Mouse (Mus musculus) midbrain, embryonic 12.5 days (tissue): ENCODE measurements around the gene Lgi4. TPM values are rescaled to one million over a fixed set of nuclear protein-coding genes. Genes with fewer than 3 reads are reported as not detected.

Experiments used
- ATAC-seq: fragments of 200-750 bp; cut with Nextera tagmentation; 2 replicates; pipeline ENCODE4 v1.8.0; 2017; ENCODE audit warnings: low read depth, moderate TSS enrichment, moderate library complexity; ENCODE audit not compliant: low FRiP score
- H3K27ac ChIP-seq: fragments of 300-500 bp; sonication (generic); replicated peaks from 2 replicates; pipeline ENCODE4 v1.5.1; 2016; ENCODE audit warnings: mild to moderate bottlenecking
- H3K27me3 ChIP-seq: fragments of 300-500 bp; sonication (generic); 2 replicates; pipeline ENCODE4 v1.6.1; 2016; ENCODE audit warnings: mild to moderate bottlenecking
- H3K36me3 ChIP-seq: fragments of 300-500 bp; sonication (generic); 2 replicates; pipeline ENCODE4 v1.6.1; 2016
- H3K4me1 ChIP-seq: fragments of 300-500 bp; sonication (generic); 2 replicates; pipeline ENCODE4 v1.6.1; 2016
- H3K4me2 ChIP-seq: fragments of 300-500 bp; sonication (generic); replicated peaks from 2 replicates; pipeline ENCODE4 v1.6.1; 2016; ENCODE audit warnings: mild to moderate bottlenecking, moderate library complexity
- H3K4me3 ChIP-seq: fragments of 300-500 bp; sonication (generic); 2 replicates; pipeline ENCODE4 v1.5.1; 2016; ENCODE audit warnings: mild to moderate bottlenecking
- H3K9ac ChIP-seq: fragments of 300-500 bp; sonication (generic); replicated peaks from 2 replicates; pipeline ENCODE4 v1.6.1; 2016; ENCODE audit warnings: mild to moderate bottlenecking, moderate library complexity
- H3K9me3 ChIP-seq: fragments of 300-500 bp; sonication (generic); 2 replicates; pipeline ENCODE4 v1.6.1; 2016; ENCODE audit warnings: mild to moderate bottlenecking
- WGBS: fragments of 180-500 bp; shearing (Covaris S2); methylation state at CpG from one replicate; pipeline ENCODE4 v1.1.7; 2016; 5-methylcytosine and 5-hydroxymethylcytosine counted together
- polyA plus RNA-seq: library from polyadenylated mRNA; unstranded; fragments of >200 nt; fragmentation: Nextera tagmentation; extraction: Ambion mirVana; gene quantifications from 2 replicates; pipeline ENCODE4 v1.2.1, GENCODE M21; 2016

Lgi4 gene
- polyA plus RNA-seq, 1 experiment from 2014 or later, result 0.54 TPM

DNA sequence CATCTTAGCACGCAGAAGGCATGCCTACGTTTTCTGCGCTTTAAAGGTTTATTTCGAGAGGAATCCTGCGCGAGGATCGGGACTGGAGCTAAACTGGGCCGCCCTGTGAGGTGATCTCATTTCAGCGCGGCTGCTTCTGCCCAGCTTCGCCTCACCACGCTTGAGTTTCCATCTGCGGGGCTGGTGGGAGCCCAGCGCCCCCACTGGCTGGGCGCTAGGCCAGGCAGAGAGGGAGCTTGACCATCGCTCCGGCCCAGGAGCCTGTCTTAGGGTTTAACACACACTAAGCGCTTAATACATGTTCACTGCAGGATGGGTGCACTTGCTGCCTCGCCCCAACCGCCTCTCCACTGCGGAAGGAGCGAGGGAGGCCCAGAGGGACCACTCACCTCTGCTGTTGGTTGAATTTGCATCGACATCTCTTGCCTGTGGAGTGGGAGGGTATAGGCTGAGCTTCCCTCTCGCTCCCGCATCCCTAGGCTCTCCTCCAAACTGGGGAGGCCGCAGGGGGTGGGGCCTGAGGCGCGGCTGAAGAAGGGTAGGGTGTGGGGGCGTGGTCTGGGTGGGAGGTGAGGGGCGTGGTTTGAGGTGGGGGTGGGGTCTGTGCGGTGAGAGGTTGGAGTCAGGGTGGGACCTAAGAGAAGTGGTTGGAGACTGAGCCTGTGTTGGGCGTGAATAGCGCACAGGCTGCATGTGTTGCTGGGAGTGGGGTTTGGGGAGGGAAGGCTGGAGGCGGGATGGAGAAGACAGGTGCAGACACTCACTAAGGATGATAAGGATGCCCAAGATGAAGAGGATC is 6.3 kb upstream of the Lgi4 start:
- Histone ChIP-seq H3K4me1 (peaks cover 58% of the 10 kb centered on the region), H3K4me2 (peak overlapping the region; percentile 37), H3K9ac (peak overlapping the region; percentile 8; the same call in 1 of the 2 replicates), H3K36me3 (no peaks in the 10 kb centered on the region), H3K27me3 (peaks cover 74% of the 10 kb centered on the region), H3K4me3 (peak overlapping the region; percentile 37; the same call in 1 of the 2 replicates), H3K27ac (no peak overlapping the region), H3K9me3 (no peaks in the 10 kb centered on the region)
- under 1% methylated on average over 34 of the region's 34 CpGs for WGBS
- ATAC-seq, result 0 out of 2 replicates have a peak, but pooled peaks have one; percentile 25

DNA sequence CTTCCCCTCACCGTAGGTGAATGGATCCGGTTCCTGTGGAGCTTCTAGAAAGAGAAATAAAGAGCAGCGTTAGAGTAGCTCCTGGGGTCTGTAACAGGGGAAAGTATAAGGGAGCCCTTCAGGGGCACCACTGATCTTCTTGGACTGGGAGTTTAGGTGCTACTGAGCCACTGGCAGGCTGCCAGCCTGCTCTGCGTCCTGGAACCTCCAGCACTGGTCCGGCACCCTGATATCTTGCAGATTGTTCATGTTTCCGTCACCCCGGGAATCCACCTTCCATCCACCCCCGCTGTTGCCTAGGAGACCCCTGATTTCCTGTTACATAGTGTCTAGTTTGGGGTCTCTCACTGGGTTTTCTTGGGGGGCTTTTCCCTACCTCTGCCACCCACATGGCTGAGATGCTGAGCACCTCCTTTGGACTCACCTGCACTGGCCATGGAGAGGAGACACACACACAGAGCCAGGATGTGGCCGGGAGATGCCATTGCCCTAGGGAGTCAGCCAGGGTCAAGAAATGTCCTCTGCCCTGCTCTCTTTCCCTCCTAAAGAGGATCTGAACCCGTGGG is 5.2 kb upstream of the Lgi4 start:
- WGBS, result 36% methylated on average over 10 of the region's 10 CpGs
- Histone ChIP-seq H3K27me3 (peaks cover 65% of the 10 kb centered on the region), H3K9ac (no peak overlapping the region), H3K4me3 (no peak overlapping the region), H3K4me1 (peaks cover 58% of the 10 kb centered on the region), H3K9me3 (no peaks in the 10 kb centered on the region), H3K36me3 (no peaks in the 10 kb centered on the region), H3K4me2 (no peak overlapping the region), H3K27ac (no peak overlapping the region)
- no peak for ATAC-seq

DNA sequence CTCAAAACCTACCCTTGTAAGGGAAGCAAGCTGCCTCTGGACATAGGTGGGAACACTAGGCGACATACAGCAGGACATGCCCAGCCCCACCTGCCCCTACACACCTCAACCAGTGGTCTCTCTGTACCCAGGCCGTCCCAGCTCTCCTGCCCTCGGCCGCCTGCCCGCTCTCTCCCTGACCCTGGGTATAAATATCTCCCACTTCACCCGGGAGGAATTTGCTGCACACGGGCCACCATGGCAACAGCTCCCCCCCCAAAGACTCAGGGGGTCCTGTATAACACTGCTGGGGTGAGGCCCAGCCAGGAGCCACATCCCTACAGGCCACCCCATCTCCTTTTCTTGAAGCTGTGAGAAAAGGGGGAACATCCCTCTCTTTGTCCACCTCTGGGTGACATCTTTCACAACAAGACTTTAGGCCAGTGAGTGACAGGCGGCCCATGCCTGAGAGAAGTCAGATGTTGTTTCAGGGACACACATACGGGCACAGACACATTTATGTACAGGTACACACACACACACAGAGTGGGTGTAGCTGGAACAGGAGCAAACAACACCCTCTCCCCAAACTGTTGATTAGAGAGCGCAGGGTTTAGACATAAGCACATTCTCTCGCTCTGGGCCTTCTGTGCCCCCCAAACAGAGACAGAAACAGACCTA is 4.4 kb upstream of the Lgi4 start:
- Histone ChIP-seq H3K9me3 (no peaks in the 10 kb centered on the region), H3K4me1 (peaks cover 50% of the 10 kb centered on the region), H3K27ac (no peak overlapping the region), H3K36me3 (no peaks in the 10 kb centered on the region), H3K9ac (0 out of 2 replicates have a peak overlapping the region, but pooled peaks have one; percentile 8), H3K4me2 (no peak overlapping the region), H3K27me3 (peaks cover 57% of the 10 kb centered on the region), H3K4me3 (no peak overlapping the region)
- 45% methylated on average over 11 of the region's 11 CpGs for WGBS
- ATAC-seq, result no peak

DNA sequence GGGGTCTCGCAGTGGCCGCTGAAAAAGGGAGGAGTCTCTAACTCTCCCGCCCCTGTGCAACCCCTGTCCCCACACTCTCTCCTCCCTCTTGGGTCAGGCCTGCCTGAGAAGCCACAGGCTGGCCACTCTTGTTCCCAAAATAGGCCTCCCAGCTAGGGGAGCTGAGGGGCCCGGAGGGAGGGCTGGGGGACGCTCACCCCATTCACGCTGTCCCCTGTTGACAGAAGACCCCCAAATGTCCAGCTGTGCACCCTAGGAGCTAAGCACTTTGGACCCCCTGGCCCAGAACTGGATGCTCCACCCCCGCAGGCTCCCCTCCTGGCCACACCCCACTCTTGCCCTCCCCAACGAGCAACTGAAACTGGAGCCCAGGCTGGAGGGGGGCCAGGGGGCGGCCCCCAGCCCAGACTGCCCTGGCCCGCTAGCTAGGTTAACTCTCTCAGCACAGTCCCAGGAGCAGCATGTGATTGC is 3.8 kb upstream of the Lgi4 start:
- no peak overlapping the region for H3K27ac ChIP-seq
- no peaks in the 10 kb centered on the region for H3K36me3 ChIP-seq
- no peak overlapping the region for H3K4me3 ChIP-seq
- no peaks in the 10 kb centered on the region for H3K9me3 ChIP-seq
- 0 out of 2 replicates have a peak overlapping the region, but pooled peaks have one; percentile 7 for H3K4me2 ChIP-seq
- WGBS, result 5% methylated on average over 10 of the region's 10 CpGs
- peaks cover 51% of the 10 kb centered on the region for H3K27me3 ChIP-seq
- peaks cover 44% of the 10 kb centered on the region for H3K4me1 ChIP-seq
- no peak for ATAC-seq
- 0 out of 2 replicates have a peak overlapping the region, but pooled peaks have one; percentile 8 for H3K9ac ChIP-seq

DNA sequence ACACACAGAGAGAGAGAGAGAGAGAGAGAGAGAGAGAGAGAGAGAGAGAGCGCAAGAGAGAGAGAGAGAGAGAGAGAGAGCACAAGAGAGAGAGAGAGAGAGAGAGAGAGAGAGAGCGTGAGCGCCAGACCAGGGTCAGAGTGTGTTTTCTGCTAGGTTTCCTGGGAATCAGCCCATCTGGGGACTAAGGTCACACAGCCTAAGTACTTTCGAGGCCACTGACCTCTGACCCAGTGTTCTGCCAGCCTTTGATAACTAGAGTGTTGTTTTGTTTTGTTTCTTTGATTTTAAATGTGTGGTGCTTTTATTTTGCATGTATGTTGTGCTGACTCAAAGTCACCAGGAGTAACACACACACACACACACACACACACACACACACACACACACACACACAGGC is 3.3 kb upstream of the Lgi4 start:
- Histone ChIP-seq H3K4me2 (no peak overlapping the region), H3K9ac (no peak overlapping the region), H3K27me3 (peaks cover 46% of the 10 kb centered on the region), H3K27ac (no peak overlapping the region), H3K36me3 (no peaks in the 10 kb centered on the region), H3K4me3 (no peak overlapping the region), H3K4me1 (peaks cover 39% of the 10 kb centered on the region), H3K9me3 (no peaks in the 10 kb centered on the region)
- WGBS, result 28% methylated on average over 2 of the region's 4 CpGs
- ATAC-seq, result no peak

DNA sequence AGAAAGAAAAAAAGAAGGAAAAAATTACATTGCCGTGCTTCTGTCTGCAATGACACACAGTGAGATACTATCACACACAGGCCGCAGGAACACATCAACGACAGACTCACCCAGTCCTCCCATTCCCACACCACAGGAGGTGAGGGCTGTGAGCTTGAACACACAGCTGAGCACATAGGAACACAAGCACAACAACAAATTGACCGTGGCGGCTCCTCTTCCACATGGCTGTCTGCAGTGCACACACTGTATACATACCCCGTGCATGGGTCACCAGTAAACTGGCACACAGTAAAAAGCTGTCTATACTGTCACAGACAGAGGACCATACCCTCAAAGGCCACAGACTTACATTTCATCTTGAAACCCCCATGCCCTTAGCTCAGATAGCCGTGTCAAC is 2.7 kb upstream of the Lgi4 start:
- ATAC-seq, result no peak
- Histone ChIP-seq H3K27me3 (peaks cover 41% of the 10 kb centered on the region), H3K4me2 (no peak overlapping the region), H3K4me3 (no peak overlapping the region), H3K4me1 (peaks cover 34% of the 10 kb centered on the region), H3K9me3 (no peaks in the 10 kb centered on the region), H3K9ac (no peak overlapping the region), H3K27ac (no peak overlapping the region), H3K36me3 (no peaks in the 10 kb centered on the region)
- WGBS, result 83% methylated on average over 7 of the region's 7 CpGs

DNA sequence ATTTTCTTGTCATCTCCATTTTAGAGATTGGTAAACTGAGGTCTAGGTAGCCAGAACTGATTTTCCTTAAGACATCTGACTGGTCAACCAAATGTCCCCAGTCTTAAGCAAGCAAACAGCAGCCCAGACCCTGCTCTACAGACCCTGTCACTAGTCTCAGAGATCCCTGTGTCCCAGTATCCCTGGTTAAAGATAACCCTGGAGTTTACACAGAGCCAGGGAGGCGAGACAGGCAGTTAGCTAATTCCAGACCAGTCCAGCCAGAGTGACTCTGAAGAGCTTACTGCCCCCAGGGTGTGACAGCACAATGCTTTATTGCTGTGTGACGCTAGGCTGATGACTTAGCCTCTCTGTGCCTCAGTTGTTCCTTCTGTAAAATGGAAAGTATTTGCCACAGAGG is 2.1 kb upstream of the Lgi4 start, which contains the start of gene Fxyd1:
TSS of gene Fxyd1 (minus strand) at position 129 of the 400 bp plus-strand sequence.
- Histone ChIP-seq H3K4me1 (peaks cover 27% of the 10 kb centered on the region), H3K36me3 (no peaks in the 10 kb centered on the region), H3K27me3 (peaks cover 35% of the 10 kb centered on the region), H3K9me3 (no peaks in the 10 kb centered on the region), H3K9ac (no peak within 1 kb of the TSS), H3K4me3 (no peak within 1 kb of the TSS), H3K4me2 (no peak within 1 kb of the TSS), H3K27ac (no peak within 1 kb of the TSS)
- 81% methylated on average over 2 of the region's 2 CpGs for WGBS
- no peak for ATAC-seq

DNA sequence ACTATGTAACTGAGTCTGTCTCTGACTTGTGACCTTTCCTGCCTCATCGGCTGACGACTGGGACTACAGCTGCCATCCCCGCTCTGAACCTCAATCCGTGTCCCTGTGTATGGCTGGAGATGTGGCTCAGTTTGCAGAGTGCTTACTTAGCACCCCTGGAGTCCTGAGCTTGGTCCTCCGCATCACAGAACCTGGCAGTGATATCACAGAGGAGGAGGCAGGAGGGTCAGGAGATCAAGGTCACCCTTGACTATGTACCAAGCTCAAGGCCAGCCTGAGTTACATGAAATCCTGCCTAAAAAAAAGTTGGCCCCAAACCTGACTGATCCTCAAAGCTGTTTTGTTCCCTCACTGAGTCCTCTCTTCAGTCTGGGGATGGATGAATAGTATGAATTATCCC is 1.4 kb upstream of the Lgi4 start:
- ATAC-seq, result no peak
- no peak overlapping the region for H3K4me2 ChIP-seq
- H3K4me1 ChIP-seq, result peaks cover 21% of the 10 kb centered on the region
- no peaks in the 10 kb centered on the region for H3K9me3 ChIP-seq
- WGBS, result 79% methylated on average over 5 of the region's 5 CpGs
- H3K27me3 ChIP-seq, result peaks cover 28% of the 10 kb centered on the region
- H3K4me3 ChIP-seq, result no peak overlapping the region
- H3K27ac ChIP-seq, result no peak overlapping the region
- no peak overlapping the region for H3K9ac ChIP-seq
- H3K36me3 ChIP-seq, result no peaks in the 10 kb centered on the region

DNA sequence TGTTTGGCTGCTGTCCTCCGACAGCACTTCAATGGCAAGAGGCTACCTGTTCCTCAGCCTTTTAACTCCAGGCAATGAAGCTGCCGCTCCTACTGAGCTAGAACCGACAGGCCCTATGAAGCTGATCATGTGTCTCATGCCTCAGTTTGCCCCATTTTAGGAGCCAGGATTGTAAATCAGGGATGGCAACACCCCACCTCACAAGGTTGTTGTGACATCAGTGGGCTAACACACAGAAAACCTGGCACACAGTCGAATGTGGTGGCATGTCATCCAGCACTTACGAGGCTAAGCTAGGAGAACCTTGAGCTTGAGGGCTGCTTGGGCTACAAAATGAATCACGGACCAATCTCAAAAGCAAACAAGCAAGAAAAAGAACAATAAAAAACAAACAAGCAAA is 931 bp upstream of the Lgi4 start:
- Histone ChIP-seq H3K4me2 (no peak overlapping the region), H3K4me1 (peaks cover 16% of the 10 kb centered on the region)
- WGBS, result 87% methylated on average over 6 of the region's 6 CpGs

DNA sequence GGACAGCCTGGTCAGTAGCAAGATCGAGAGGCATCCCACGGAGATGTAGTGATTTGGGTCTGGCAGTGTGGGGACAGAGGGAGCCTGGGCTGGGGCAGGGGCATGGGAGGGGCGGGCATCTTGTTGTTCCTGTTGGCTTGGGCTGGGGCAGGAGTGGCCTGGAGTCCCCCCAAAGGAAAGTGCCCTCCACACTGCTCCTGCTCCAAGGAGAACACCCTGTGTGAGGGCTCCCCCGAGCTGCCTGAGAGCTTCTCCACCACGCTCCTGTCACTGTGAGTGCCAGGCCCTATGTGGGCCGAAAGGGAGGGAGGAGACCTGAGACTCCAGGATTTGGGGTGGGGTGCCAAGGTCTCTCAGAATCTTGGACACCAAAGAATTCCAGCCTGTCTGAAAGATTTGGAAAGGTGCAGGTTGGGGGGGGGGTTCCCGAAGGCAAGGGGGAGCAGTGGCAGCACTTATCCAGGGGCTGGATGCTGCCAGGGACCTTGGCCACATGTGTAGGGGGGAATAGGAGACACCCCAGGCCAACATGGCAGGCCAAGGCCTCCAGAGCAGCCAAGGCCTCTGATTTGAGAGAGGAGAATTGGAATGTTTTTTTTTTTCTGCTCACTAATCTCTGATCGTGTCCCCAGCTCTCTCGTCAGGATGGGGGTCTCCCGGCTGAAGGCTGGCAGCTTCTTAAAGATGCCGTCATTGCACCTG is 928 bp downstream of the Lgi4 start:
- H3K9ac ChIP-seq, result no peak overlapping the region
- H3K27ac ChIP-seq, result no peak overlapping the region
- H3K4me2 ChIP-seq, result no peak overlapping the region
- ATAC-seq, result 0 out of 2 replicates have a peak, but pooled peaks have one; percentile 24
- H3K4me3 ChIP-seq, result no peak overlapping the region
- H3K4me1 ChIP-seq, result peaks cover 7% of the 10 kb centered on the region
- H3K36me3 ChIP-seq, result no peaks in the 10 kb centered on the region
- no peaks in the 10 kb centered on the region for H3K9me3 ChIP-seq
- H3K27me3 ChIP-seq, result peaks cover 5% of the 10 kb centered on the region
- 59% methylated on average over 11 of the region's 11 CpGs for WGBS

More for the DNA sequence above, 931 bp upstream of the Lgi4 start:
- Histone ChIP-seq H3K4me3 (no peak overlapping the region), H3K9me3 (no peaks in the 10 kb centered on the region), H3K36me3 (no peaks in the 10 kb centered on the region), H3K27ac (no peak overlapping the region), H3K9ac (no peak overlapping the region), H3K27me3 (peaks cover 23% of the 10 kb centered on the region)
- no peak for ATAC-seq

DNA sequence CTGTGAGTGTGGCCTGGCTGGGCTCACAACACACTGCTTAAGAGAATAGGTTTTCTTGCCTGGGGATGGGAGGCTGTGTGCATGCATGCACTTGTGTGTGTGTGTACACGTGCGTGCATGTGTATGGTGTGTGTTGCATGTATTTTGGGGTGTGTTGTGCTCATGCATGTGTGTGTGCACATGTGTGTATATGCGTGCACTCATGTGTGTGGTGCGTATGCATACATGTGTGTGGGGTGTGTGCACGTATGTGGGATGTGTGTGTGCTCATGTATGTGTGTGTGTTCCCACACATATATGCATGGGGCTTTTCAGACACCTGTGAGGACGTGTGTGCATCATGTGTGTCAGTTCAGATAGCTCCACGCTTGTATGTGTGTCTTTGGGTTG is 1.5 kb downstream of the Lgi4 start:
- Histone ChIP-seq H3K27me3 (no peaks in the 10 kb centered on the region), H3K4me3 (no peak overlapping the region), H3K27ac (no peak overlapping the region), H3K9me3 (no peaks in the 10 kb centered on the region), H3K9ac (no peak overlapping the region), H3K4me2 (no peak overlapping the region), H3K36me3 (no peaks in the 10 kb centered on the region), H3K4me1 (peaks cover 2% of the 10 kb centered on the region)
- 87% methylated on average over 7 of the region's 7 CpGs for WGBS
- no peak for ATAC-seq
